Mouse (Mus musculus) spleen, adult 12 weeks (tissue): ENCODE measurements around the gene Cltc.
"Not testable (repeated sequence)": the region's sequence is repeated elsewhere in the genome, so short reads cannot be mapped to it uniquely, and the experiment has no call there.

Experiments
- DNase-seq: peaks from one replicate; pipeline ENCODE4 v3.0.0; 2022; ENCODE audit warnings: low spot score

Cltc gene

GRCm38 (mm10) chr11:86757480-86758371 is at the start of gene Cltc:
TSS of gene Cltc (minus strand) at chr11:86757565.
- peak; percentile 92 for DNase-seq

GRCm38 (mm10) chr11:86807001-86807477 is 49.7 kb upstream of the Cltc start:
- DNase-seq: no peak

GRCm38 (mm10) chr11:86794161-86794560 is 36.8 kb upstream of the Cltc start:
- DNase-seq: no peak

GRCm38 (mm10) chr11:86787436-86787835 is 30.1 kb upstream of the Cltc start:
- not testable (repeated sequence) for DNase-seq

GRCm38 (mm10) chr11:86785767-86786166 is 28.4 kb upstream of the Cltc start:
- DNase-seq: no peak

GRCm38 (mm10) chr11:86769884-86770283 is 12.5 kb upstream of the Cltc start:
- DNase-seq: no peak

GRCm38 (mm10) chr11:86764501-86764900 is 7.1 kb upstream of the Cltc start:
- DNase-seq: no peak

- not testable (repeated sequence) for DNase-seq
Measured at GRCm38 (mm10) chr11:86763127-86763526, 5.8 kb upstream of the Cltc start.

- DNase-seq: no peak
Measured at GRCm38 (mm10) chr11:86760357-86760756, 3.0 kb upstream of the Cltc start.

- no peak for DNase-seq
Measured at GRCm38 (mm10) chr11:86759886-86760285, 2.5 kb upstream of the Cltc start.

- no peak for DNase-seq
Measured at GRCm38 (mm10) chr11:86759226-86759625, 1.9 kb upstream of the Cltc start.

- no peak for DNase-seq
Measured at GRCm38 (mm10) chr11:86758559-86758958, 1.2 kb upstream of the Cltc start.

- no peak for DNase-seq
Measured at GRCm38 (mm10) chr11:86757142-86757479, 254 bp downstream of the Cltc start.

- DNase-seq: peak; percentile 48
Measured at GRCm38 (mm10) chr11:86756156-86757141, 916 bp downstream of the Cltc start.

GRCm38 (mm10) chr11:86752404-86752803 is 5.0 kb downstream of the Cltc start:
- no peak for DNase-seq

GRCm38 (mm10) chr11:86751010-86751409 is 6.4 kb downstream of the Cltc start:
- DNase-seq: no peak

- DNase-seq: no peak
Measured at GRCm38 (mm10) chr11:86749776-86750423, 7.5 kb downstream of the Cltc start.

- no peak for DNase-seq
Measured at GRCm38 (mm10) chr11:86745634-86746404, 11.5 kb downstream of the Cltc start.

- DNase-seq: peak; percentile 54
Measured at GRCm38 (mm10) chr11:86742605-86743004, 14.8 kb downstream of the Cltc start.

- no peak for DNase-seq
Measured at GRCm38 (mm10) chr11:86741505-86741904, 15.9 kb downstream of the Cltc start.

GRCm38 (mm10) chr11:86739470-86739869 is 17.9 kb downstream of the Cltc start:
- no peak for DNase-seq
